Comparison of ENCODE assay signal across 23 mouse cellular contexts in genomic region chrX:60750456-60750855, GRCm38 (mm10).
"Had no signal": no experiment of that assay in that cellular context is flagged by ENCODE, and none has a peak within 500 bp of the region (broad histone marks: within the 10 kb centered on the region; RNA-seq: fewer than 3 reads in every experiment).

No protein-coding gene starts in this region.

- H3K36me3 ChIP-seq: limb, embryonic 12.5 days; liver, embryonic 12.5 days; liver, embryonic 15.5 days; lung, embryonic 15.5 days; midbrain, embryonic 10.5 days; stomach, embryonic 15.5 days had no signal

- H3K27me3 ChIP-seq: limb, embryonic 12.5 days; liver, embryonic 12.5 days; liver, embryonic 15.5 days; lung, embryonic 15.5 days; megakaryocyte, embryonic 14.5 days; stomach, embryonic 15.5 days had no signal

- H3K9me3 ChIP-seq: limb, embryonic 12.5 days; liver, embryonic 12.5 days; liver, embryonic 15.5 days; lung, embryonic 15.5 days; megakaryocyte, embryonic 14.5 days; midbrain, embryonic 10.5 days; stomach, embryonic 15.5 days had no signal

- H3K4me1 ChIP-seq: limb, embryonic 12.5 days; liver, embryonic 12.5 days; liver, embryonic 15.5 days; lung, embryonic 15.5 days; megakaryocyte, embryonic 14.5 days; midbrain, embryonic 10.5 days; stomach, embryonic 15.5 days had no signal

- H3K27ac ChIP-seq: kidney, postnatal 0 days; layer of hippocampus, adult 2 months; left cerebral cortex, adult 2 months; limb, embryonic 12.5 days; liver, embryonic 12.5 days; liver, embryonic 15.5 days; lung, embryonic 15.5 days; midbrain, embryonic 10.5 days; stomach, embryonic 15.5 days had no signal

- H3K4me3 ChIP-seq: layer of hippocampus, adult 2 months; left cerebral cortex, adult 2 months; limb, embryonic 12.5 days; liver, embryonic 12.5 days; liver, embryonic 15.5 days; lung, embryonic 15.5 days; megakaryocyte, embryonic 14.5 days; midbrain, embryonic 10.5 days; stomach, embryonic 15.5 days had no signal

- H3K9ac ChIP-seq: limb, embryonic 12.5 days; liver, embryonic 12.5 days; liver, embryonic 15.5 days; lung, embryonic 15.5 days; stomach, embryonic 15.5 days had no signal

- ATAC-seq: intestine, postnatal 0 days; liver, embryonic 12.5 days; midbrain, embryonic 16.5 days had no signal

- H3K4me2 ChIP-seq: limb, embryonic 12.5 days; liver, embryonic 12.5 days; liver, embryonic 15.5 days; lung, embryonic 15.5 days; stomach, embryonic 15.5 days had no signal

- DNase-seq: kidney, adult 2 months; kidney, postnatal 25 days; layer of hippocampus, adult 9-11 months; layer of hippocampus, postnatal 36 days; liver; lung, adult 18-20 months; lung, postnatal 10 days; lung, postnatal 36 days; right cerebral cortex, postnatal 14 days; spleen, adult 18-20 months; thymus, postnatal 25 days had no signal
